8 mouse cellular contexts compared by ENCODE assay signal in genomic region chr3:108086470-108086979, GRCm38 (mm10). TPM values are rescaled to one million over a fixed set of nuclear protein-coding genes. Genes with fewer than 3 reads are reported as not detected.
DNase-seq lines count a peak whose midpoint lies in the region; ATAC-seq and TF ChIP-seq lines count a peak whose summit lies in the region.

Ampd2 (minus strand) TSS chr3:108086651.

- H3K4me1 ChIP-seq in forebrain, embryonic 14.5 days (ENCODE audit: control insufficient read depth, insufficient read depth, low read length) = peaks cover 22% of the 10 kb centered on the region
- H3K4me1 ChIP-seq in lung, postnatal 0 days (ENCODE audit: insufficient read depth, low read depth, low read length) = peaks cover 14% of the 10 kb centered on the region; the same call in 1 of the 2 replicates

- H3K4me2 ChIP-seq in forebrain, embryonic 14.5 days (ENCODE audit: low read length) = peak within 1 kb of the TSS; percentile 80
- peak within 1 kb of the TSS; percentile 100 for H3K4me2 ChIP-seq in lung, postnatal 0 days (replicated peaks; ENCODE audit: low read depth, low read length)

- H3K9ac ChIP-seq in forebrain, embryonic 14.5 days (ENCODE audit: low read length) = peak within 1 kb of the TSS; percentile 73
- H3K9ac ChIP-seq in lung, postnatal 0 days (replicated peaks; ENCODE audit: low read depth) = peak within 1 kb of the TSS; percentile 48

- no peaks in the 10 kb centered on the region for H3K9me3 ChIP-seq in forebrain, embryonic 14.5 days (replicated peaks; ENCODE audit: control insufficient read depth, low read length)
- no peaks in the 10 kb centered on the region for H3K9me3 ChIP-seq in lung, postnatal 0 days (ENCODE audit: low read length)

- peak within 1 kb of the TSS; percentile 65 for H3K27ac ChIP-seq in forebrain, embryonic 14.5 days (ENCODE audit: low read depth, low read length)
- H3K27ac ChIP-seq in lung, postnatal 0 days (ENCODE audit: low read length) = peak within 1 kb of the TSS; percentile 57

- no peak for TF ChIP-seq CTCF in lung, postnatal 0 days (IDR thresholded peaks at IDR 0.05)

- peak; percentile 82 for DNase-seq in Muller cell, postnatal 12 days (ENCODE audit: inconsistent ontology term)
- peak; percentile 66 for DNase-seq in cerebellum, adult 11-12 months
- peak; percentile 55 for DNase-seq in forebrain, embryonic 14.5 days (ENCODE audit: low spot score)
- no peak for DNase-seq in layer of hippocampus, adult 8-10 months (ENCODE audit: low spot score in 2 of 2)
- peak; percentile 79 for DNase-seq in lung, postnatal 0 days (ENCODE audit: low spot score)
- peak; percentile 81 for DNase-seq in ovary, postnatal 14 days (ENCODE audit: low spot score)
- peak; percentile 78 to 84 for DNase-seq in urinary bladder, postnatal 36 days (ENCODE audit: low spot score in 2 of 2)

- ATAC-seq in forebrain, embryonic 14.5 days = peak; percentile 19; the same call in 1 of the 2 replicates
- peak in 1 of 2 experiments; percentile 48; a peak in 2 of 4 replicates for ATAC-seq in hematopoietic stem cell, adult 5-6 weeks (replicated peaks in 1 of 2; ENCODE audit: insufficient read depth in 1 of 2, low FRiP score in 2 of 2, low TSS enrichment in 1 of 2, low read depth in 1 of 2, poor library complexity in 2 of 2, severe bottlenecking in 2 of 2)
- ATAC-seq in lung, postnatal 0 days = peak; percentile 46

- no peaks in the 10 kb centered on the region for H3K36me3 ChIP-seq in forebrain, embryonic 14.5 days (ENCODE audit: control insufficient read depth, insufficient read depth, low read length)
- no peaks in the 10 kb centered on the region for H3K36me3 ChIP-seq in lung, postnatal 0 days (ENCODE audit: insufficient read depth, low read length)

- under 1% methylated on average over 29 of the region's 29 CpGs for WGBS in forebrain, embryonic 14.5 days
- under 1% methylated on average over 29 of the region's 29 CpGs for WGBS in lung, postnatal 0 days

- no peaks in the 10 kb centered on the region for H3K27me3 ChIP-seq in forebrain, embryonic 14.5 days (replicated peaks; ENCODE audit: control insufficient read depth, insufficient read depth, low read length)
- no peaks in the 10 kb centered on the region for H3K27me3 ChIP-seq in lung, postnatal 0 days (replicated peaks; ENCODE audit: insufficient read depth, low read length)

- H3K4me3 ChIP-seq in forebrain, embryonic 14.5 days (ENCODE audit: low read depth, low read length) = peak within 1 kb of the TSS; percentile 51
- H3K4me3 ChIP-seq in lung, postnatal 0 days (ENCODE audit: low read depth, low read length) = peak within 1 kb of the TSS; percentile 60

- no peak for TF ChIP-seq EP300 in lung, postnatal 0 days (IDR thresholded peaks at IDR 0.05)

RNA-seq across cellular contexts. Expression of gene Ampd2, which starts in this region (rescaled TPM):
- polyA plus RNA-seq in forebrain, embryonic 14.5 days (2014; fragmentation: Nextera tagmentation; extraction: Ambion mirVana) = 27.1 and 39.0 TPM in 2 replicates
- total RNA-seq in hematopoietic stem cell, adult 5-6 weeks (2017) = 45.3 and 46.7 TPM in 2 replicates
- total RNA-seq in layer of hippocampus, adult 8-10 months (2022) = 10 to 100 TPM; 64.2 to 82.5 (median 74.0) TPM
- polyA plus RNA-seq in lung, postnatal 0 days (2015; fragmentation: Nextera tagmentation; extraction: Ambion mirVana) = 11.6 and 12.6 TPM in 2 replicates

Comparison
In these comparisons a context has a peak if more than half of its experiments do, and no peak if none do; other contexts are left out.
1. DNase-seq: peak in Muller cell, postnatal 12 days (single experiment), cerebellum, adult 11-12 months (single experiment), forebrain, embryonic 14.5 days (single experiment), lung, postnatal 0 days (single experiment), ovary, postnatal 14 days (single experiment) and urinary bladder, postnatal 36 days (2 of 2); none in layer of hippocampus, adult 8-10 months (0 of 2).